Mouse (Mus musculus): Measurements from ENCODE around the gene N4bp1.

DNA sequence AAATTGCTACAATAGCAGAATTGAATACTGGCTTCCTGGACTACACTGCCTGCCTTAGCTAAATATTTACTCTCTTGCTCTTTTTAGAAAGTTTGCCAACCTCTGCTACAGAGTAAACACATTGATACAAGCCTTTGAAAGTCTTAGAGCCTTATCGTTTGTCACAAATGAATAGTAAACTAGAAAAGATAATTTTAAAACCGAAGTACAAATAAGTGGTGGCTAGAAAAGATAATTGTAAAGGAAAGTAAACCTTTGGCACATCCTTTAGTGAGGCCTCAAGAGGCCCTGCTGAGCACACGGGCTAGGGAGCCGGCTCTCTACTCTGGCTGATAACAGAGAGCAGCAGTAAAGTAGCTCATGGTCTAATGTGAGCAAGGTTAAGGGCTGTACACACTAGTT is 126.0 kb downstream of the N4bp1 start:
- TF ChIP-seq POLR2AphosphoS2 (IDR thresholded peaks at IDR 0.05; ENCODE audit: insufficient read length, low read depth): no peak
- TF ChIP-seq TCF12 (IDR thresholded peaks at IDR 0.05; ENCODE audit: insufficient read depth, poor library complexity, severe bottlenecking): no peak
- TF ChIP-seq USF1 (IDR thresholded peaks at IDR 0.05; ENCODE audit: low read depth): no peak
- no peak for TF ChIP-seq MYOD1 (IDR thresholded peaks at IDR 0.05; ENCODE audit: control insufficient read depth in 1 of 3, insufficient read length in 2 of 3, low read depth in 2 of 3)
- TF ChIP-seq POLR2A (IDR thresholded peaks at IDR 0.05; ENCODE audit: insufficient read length, low read depth): no peak

Measured in myocyte (in vitro differentiated cells).